Mouse (Mus musculus): Measurements from ENCODE around the gene Fam160a1.

GRCm38 (mm10) chr3:85722581-85722980 is 94.5 kb downstream of the Fam160a1 start:
- TF ChIP-seq POLR2A (IDR thresholded peaks at IDR 0.05; ENCODE audit: borderline replicate concordance, insufficient read depth, low read length) (no peak), CTCF (IDR thresholded peaks at IDR 0.05; ENCODE audit: borderline replicate concordance, insufficient read depth, low read depth, low read length) (no peak)

All from cerebellum, adult 2 months (tissue).